20 mouse cellular contexts compared by ENCODE assay signal in genomic region chr11:10481007-10481698, GRCm38 (mm10).
DNase-seq lines count a peak whose midpoint lies in the region; ATAC-seq lines count a peak whose summit lies in the region.
"Had no signal": no experiment of that assay in that cellular context is flagged by ENCODE, and none has a peak within 500 bp of the region (broad histone marks: within the 10 kb centered on the region; RNA-seq: fewer than 3 reads in every experiment).

No protein-coding gene starts in this region.

- H3K9ac ChIP-seq in forebrain, embryonic 14.5 days (ENCODE audit: low read length), result no peak overlapping the region
- H3K9ac ChIP-seq: embryonic facial prominence, embryonic 12.5 days; forebrain, embryonic 12.5 days; forebrain, embryonic 15.5 days; forebrain, postnatal 0 days had no signal

- no peaks in the 10 kb centered on the region for H3K27me3 ChIP-seq in forebrain, embryonic 14.5 days (replicated peaks; ENCODE audit: control insufficient read depth, insufficient read depth, low read length)
- H3K27me3 ChIP-seq: embryonic facial prominence, embryonic 12.5 days; forebrain, embryonic 12.5 days; forebrain, embryonic 15.5 days had no signal

- ATAC-seq in megakaryocyte progenitor cell, adult 5-6 weeks (replicated peaks; ENCODE audit: poor library complexity), result peak; percentile 76
- ATAC-seq in forebrain, embryonic 14.5 days, result no peak
- ATAC-seq: forebrain, embryonic 15.5 days; forebrain, postnatal 0 days had no signal

- no peaks in the 10 kb centered on the region for H3K4me1 ChIP-seq in forebrain, embryonic 14.5 days (ENCODE audit: control insufficient read depth, insufficient read depth, low read length)
- H3K4me1 ChIP-seq: embryonic facial prominence, embryonic 10.5 days; embryonic facial prominence, embryonic 12.5 days; forebrain, embryonic 10.5 days; forebrain, embryonic 12.5 days; forebrain, embryonic 15.5 days had no signal

- no peak overlapping the region for H3K27ac ChIP-seq in forebrain, embryonic 14.5 days (ENCODE audit: low read depth, low read length)
- H3K27ac ChIP-seq: embryonic facial prominence, embryonic 10.5 days; embryonic facial prominence, embryonic 12.5 days; forebrain, embryonic 10.5 days; forebrain, embryonic 12.5 days; forebrain, embryonic 15.5 days had no signal

- H3K4me3 ChIP-seq in forebrain, embryonic 14.5 days (ENCODE audit: low read depth, low read length), result no peak overlapping the region
- H3K4me3 ChIP-seq: embryonic facial prominence, embryonic 10.5 days; embryonic facial prominence, embryonic 12.5 days; erythroblast, embryonic 14.5 days; forebrain, embryonic 10.5 days; forebrain, embryonic 12.5 days; forebrain, embryonic 15.5 days had no signal

- peak; percentile 1 for DNase-seq in brain, adult 2 months (ENCODE audit: low read depth, low spot score)
- peak; percentile 5 for DNase-seq in gonadal fat pad, adult 2 months (ENCODE audit: low read depth)
- DNase-seq in forebrain, embryonic 14.5 days (ENCODE audit: low spot score), result no peak
- DNase-seq in thymus, adult 18-20 months, result no peak
- DNase-seq: adrenal gland, adult 2 months; adrenal gland, postnatal 10 days; adrenal gland, postnatal 25 days; cerebellum, adult 11-12 months; cerebellum, adult 2 months; cerebellum, adult 9-10 months; cerebellum, postnatal 10 days; cerebellum, postnatal 25 days; forebrain, postnatal 0 days had no signal

- H3K36me3 ChIP-seq in forebrain, embryonic 14.5 days (ENCODE audit: control insufficient read depth, insufficient read depth, low read length), result no peaks in the 10 kb centered on the region
- H3K36me3 ChIP-seq: embryonic facial prominence, embryonic 10.5 days; embryonic facial prominence, embryonic 12.5 days; forebrain, embryonic 10.5 days; forebrain, embryonic 12.5 days; forebrain, embryonic 15.5 days had no signal

- H3K4me2 ChIP-seq in forebrain, embryonic 14.5 days (ENCODE audit: low read length), result no peak overlapping the region
- H3K4me2 ChIP-seq: embryonic facial prominence, embryonic 12.5 days; forebrain, embryonic 12.5 days; forebrain, embryonic 15.5 days had no signal

- WGBS in forebrain, embryonic 14.5 days, result 83% methylated on average over 2 of the region's 2 CpGs

- H3K9me3 ChIP-seq in forebrain, embryonic 14.5 days (replicated peaks; ENCODE audit: control insufficient read depth, low read length), result no peaks in the 10 kb centered on the region
- H3K9me3 ChIP-seq: embryonic facial prominence, embryonic 10.5 days; embryonic facial prominence, embryonic 12.5 days; forebrain, embryonic 10.5 days; forebrain, embryonic 12.5 days; forebrain, embryonic 15.5 days had no signal

Comparison
In these comparisons a context has a peak if more than half of its experiments do, and no peak if none do; other contexts are left out.
1. DNase-seq: peak in brain, adult 2 months (single experiment) and gonadal fat pad, adult 2 months (single experiment); none in forebrain, embryonic 14.5 days (single experiment) and thymus, adult 18-20 months (0 of 2).